Mouse (Mus musculus) lung, postnatal 0 days (tissue): Measurements from ENCODE around the gene Ibtk. TPM values are rescaled to one million over a fixed set of nuclear protein-coding genes. Genes with fewer than 3 reads are reported as not detected.

ENCODE experiments used
- ATAC-seq: fragments of 200-750 bp; cut with Nextera tagmentation; 2 replicates; pipeline ENCODE4 v1.8.0; 2017; ENCODE audit warnings: moderate library complexity
- DNase-seq: peaks from one replicate; pipeline ENCODE4 v3.0.0-alpha.2; 2016; ENCODE audit warnings: low spot score
- H3K27ac ChIP-seq: fragments of 300-500 bp; sonication (generic); 2 replicates; pipeline ENCODE4 v1.5.1; 2014; ENCODE audit warnings: antibody characterized with exemption, mild to moderate bottlenecking, low read length, mixed read lengths
- H3K27me3 ChIP-seq: fragments of 300-500 bp; sonication (generic); replicated peaks from 2 replicates; pipeline ENCODE4 v1.6.1; 2014; ENCODE audit warnings: low read length, mixed read lengths; ENCODE audit not compliant: insufficient read depth
- H3K36me3 ChIP-seq: fragments of 300-500 bp; sonication (generic); 2 replicates; pipeline ENCODE4 v1.6.1; 2014; ENCODE audit warnings: low read length, mixed read lengths; ENCODE audit not compliant: insufficient read depth
- H3K4me1 ChIP-seq: fragments of 300-500 bp; sonication (generic); 2 replicates; pipeline ENCODE4 v1.6.1; 2014; ENCODE audit warnings: antibody characterized with exemption, low read depth, low read length, mixed read lengths; ENCODE audit not compliant: insufficient read depth
- H3K4me2 ChIP-seq: fragments of 300-500 bp; sonication (generic); replicated peaks from 2 replicates; pipeline ENCODE4 v1.6.1; 2014; ENCODE audit warnings: low read depth, mild to moderate bottlenecking, low read length, moderate library complexity, mixed read lengths
- H3K4me3 ChIP-seq: fragments of 300-500 bp; sonication (generic); 2 replicates; pipeline ENCODE4 v1.5.1; 2014; ENCODE audit warnings: low read depth, low read length
- H3K9ac ChIP-seq: fragments of 300-500 bp; sonication (generic); replicated peaks from 2 replicates; pipeline ENCODE4 v1.6.1; 2014; ENCODE audit warnings: low read depth, mild to moderate bottlenecking
- H3K9me3 ChIP-seq: fragments of 300-500 bp; sonication (generic); 2 replicates; pipeline ENCODE4 v1.6.1; 2016; ENCODE audit warnings: low read length, mixed read lengths
- CTCF ChIP-seq: IDR thresholded peaks from 2 replicates; pipeline ENCODE4 v1.5.1; 2016; ENCODE audit warnings: antibody characterized with exemption, mild to moderate bottlenecking
- EP300 ChIP-seq: IDR thresholded peaks from 2 replicates; pipeline ENCODE4 v1.6.1; 2016; ENCODE audit warnings: antibody characterized with exemption, mild to moderate bottlenecking, control low read depth
- WGBS: fragments of 180-500 bp; shearing (Covaris S2); extraction: QIAGEN DNeasy Blood & Tissue Kit; methylation state at CpG from one replicate; pipeline ENCODE4 v1.1.7; 2014; 5-methylcytosine and 5-hydroxymethylcytosine counted together
- polyA plus RNA-seq: library from polyadenylated mRNA; unstranded; fragments of >200 nt; fragmentation: Nextera tagmentation; extraction: Ambion mirVana; gene quantifications from 2 replicates; pipeline ENCODE4 v1.2.1, GENCODE M21; 2015

Ibtk gene
- polyA plus RNA-seq, 1 experiment from 2014 or later = 12.0 TPM

DNA sequence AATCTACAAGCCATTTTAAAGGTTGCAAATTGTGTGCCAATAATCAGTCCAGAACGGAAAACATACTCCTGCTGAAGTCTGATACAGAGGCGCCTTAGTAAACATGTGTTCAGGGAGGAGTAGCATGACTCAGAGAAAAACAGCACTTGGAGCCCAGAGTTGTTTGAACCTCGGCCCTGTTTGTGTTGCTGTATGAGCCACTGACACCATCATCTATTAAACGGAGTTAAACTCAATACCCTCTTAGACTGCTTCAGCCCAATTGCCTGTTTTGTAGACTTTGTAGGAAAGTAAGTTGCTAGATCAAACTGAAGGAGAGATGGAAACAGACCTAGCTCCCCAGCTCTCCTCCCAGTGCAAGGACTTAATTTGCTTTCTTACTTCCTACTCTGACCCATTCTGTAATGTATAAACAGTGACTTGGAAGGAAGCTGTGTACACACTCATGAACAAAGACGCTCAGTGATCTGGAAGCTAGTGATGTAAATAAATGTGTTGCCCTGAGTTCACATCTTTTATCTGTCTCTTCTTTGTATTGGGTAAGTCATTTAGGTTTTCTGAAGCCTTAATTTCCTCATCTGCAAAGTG is 882 bp upstream of the Ibtk start:
- H3K27me3 ChIP-seq = no peaks in the 10 kb centered on the region
- H3K36me3 ChIP-seq = no peaks in the 10 kb centered on the region
- peak overlapping the region; percentile 87 for H3K4me3 ChIP-seq
- H3K4me2 ChIP-seq = peak overlapping the region; percentile 64
- no peaks in the 10 kb centered on the region for H3K9me3 ChIP-seq
- H3K27ac ChIP-seq = peak overlapping the region; percentile 98
- WGBS = 6% methylated on average over 5 of the region's 5 CpGs
- H3K9ac ChIP-seq = peak overlapping the region; percentile 83
- ATAC-seq (peak; percentile 41), DNase-seq (peak; percentile 82)
- TF ChIP-seq EP300 = peak; percentile 71
- no peak for TF ChIP-seq CTCF
- H3K4me1 ChIP-seq = no peaks in the 10 kb centered on the region

DNA sequence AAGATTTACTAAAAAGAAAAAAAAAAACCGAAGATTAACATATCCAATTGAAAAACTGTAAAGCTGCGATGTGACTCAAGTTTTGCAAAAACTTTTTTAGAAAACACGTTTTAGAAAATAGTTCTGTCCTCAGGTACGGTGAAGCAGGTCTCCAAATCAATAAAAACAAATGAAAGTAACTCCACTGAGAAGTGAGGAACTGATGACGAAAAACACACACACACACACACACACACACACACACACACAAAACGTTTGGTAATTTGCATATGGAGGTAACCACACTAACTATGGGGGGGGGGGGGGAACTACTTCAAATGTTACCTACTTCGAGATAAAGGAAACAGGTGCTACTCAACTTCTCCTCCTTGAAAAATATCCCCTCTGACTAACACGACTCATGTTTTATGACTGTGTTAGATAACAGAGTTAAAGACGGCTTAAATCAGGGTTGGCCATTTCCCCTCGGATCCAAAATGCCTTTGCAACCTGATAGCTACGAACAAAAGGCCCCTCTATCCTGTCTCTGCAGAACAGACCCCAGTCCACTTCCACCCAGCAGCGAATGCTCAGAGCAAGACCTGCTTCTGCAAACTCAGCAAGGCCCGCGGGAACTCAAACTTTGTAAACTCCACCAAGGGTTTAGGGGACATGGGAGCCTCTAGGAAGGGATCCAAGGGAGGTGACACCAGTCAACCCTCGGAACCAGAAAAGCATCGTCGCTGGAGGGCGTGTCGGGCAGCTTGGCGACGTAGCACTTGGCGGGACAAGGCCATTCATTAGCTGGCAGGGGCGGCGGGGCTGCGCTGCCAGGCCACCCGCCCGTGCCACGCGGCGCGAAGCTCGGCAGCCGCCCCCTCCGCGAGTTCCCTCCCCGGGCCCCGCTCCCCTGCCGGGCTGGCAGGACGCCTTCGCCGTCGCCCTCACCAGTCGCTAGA is 661 bp downstream of the Ibtk start:
- no peaks in the 10 kb centered on the region for H3K36me3 ChIP-seq
- H3K27me3 ChIP-seq = no peaks in the 10 kb centered on the region
- H3K4me3 ChIP-seq = peak overlapping the region; percentile 87
- TF ChIP-seq CTCF = peak; percentile 48
- TF ChIP-seq EP300 = peak; percentile 49; the same call in 1 of the 2 replicates
- peak overlapping the region; percentile 98 for H3K27ac ChIP-seq
- H3K9ac ChIP-seq = peak overlapping the region; percentile 83
- H3K4me2 ChIP-seq = peak overlapping the region; percentile 64
- DNase-seq = peak; percentile 89
- no peaks in the 10 kb centered on the region for H3K9me3 ChIP-seq
- H3K4me1 ChIP-seq = no peaks in the 10 kb centered on the region
- WGBS = 1% methylated on average over 37 of the region's 43 CpGs
- ATAC-seq = peak; percentile 80

DNA sequence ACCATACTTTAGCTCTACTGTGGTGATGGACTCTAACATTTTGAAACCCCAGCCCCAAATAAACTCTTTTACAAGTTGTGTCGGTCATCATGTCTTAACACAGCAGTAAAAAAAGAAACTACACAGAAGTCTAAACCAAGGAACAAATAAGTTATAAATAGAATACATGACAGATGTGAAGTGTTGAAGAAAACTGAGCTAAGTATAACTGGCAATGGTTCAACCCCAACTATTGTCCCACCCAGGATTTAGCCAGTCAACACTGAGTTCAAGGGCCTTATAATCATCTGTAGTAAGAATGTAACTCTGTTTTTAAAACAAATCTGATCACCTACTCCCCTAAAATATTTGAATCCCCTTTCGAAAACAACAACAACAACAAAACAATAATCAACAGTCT is 3.6 kb downstream of the Ibtk start:
- Histone ChIP-seq H3K27me3 (no peaks in the 10 kb centered on the region), H3K4me3 (no peak overlapping the region), H3K27ac (peak overlapping the region; percentile 14; the same call in 1 of the 2 replicates), H3K4me1 (no peaks in the 10 kb centered on the region), H3K9ac (no peak overlapping the region), H3K9me3 (no peaks in the 10 kb centered on the region), H3K36me3 (no peaks in the 10 kb centered on the region), H3K4me2 (no peak overlapping the region)
- ATAC-seq (no peak), DNase-seq (peak; percentile 72)
- TF ChIP-seq CTCF = no peak
- no peak for TF ChIP-seq EP300
- WGBS = 73% methylated on average over 2 of the region's 2 CpGs

DNA sequence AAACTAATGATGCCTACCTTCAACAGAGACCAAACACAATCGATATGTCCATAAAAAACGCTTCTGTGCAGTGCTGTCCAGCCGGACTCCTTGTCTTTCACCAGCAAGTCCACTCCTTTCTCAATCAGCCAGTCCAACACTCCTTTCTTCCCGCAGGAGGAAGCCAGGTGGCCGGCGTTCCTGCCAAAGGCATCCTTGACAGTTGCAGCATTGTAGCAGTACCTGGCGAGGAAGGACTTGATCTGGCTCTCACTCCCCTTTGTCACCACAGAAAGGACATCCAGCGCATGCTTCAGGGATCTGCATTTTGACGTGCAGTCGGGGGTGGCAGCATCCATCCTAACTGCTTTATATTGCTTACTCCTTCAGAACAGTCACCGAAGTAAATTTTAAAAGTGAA is 5.8 kb downstream of the Ibtk start:
- DNase-seq (no peak), ATAC-seq (no peak)
- Histone ChIP-seq H3K4me3 (no peak overlapping the region), H3K36me3 (no peaks in the 10 kb centered on the region), H3K27me3 (no peaks in the 10 kb centered on the region), H3K4me1 (no peaks in the 10 kb centered on the region), H3K9ac (no peak overlapping the region), H3K27ac (no peak overlapping the region), H3K9me3 (no peaks in the 10 kb centered on the region), H3K4me2 (no peak overlapping the region)
- TF ChIP-seq CTCF (no peak), EP300 (no peak)
- 78% methylated on average over 11 of the region's 11 CpGs for WGBS

DNA sequence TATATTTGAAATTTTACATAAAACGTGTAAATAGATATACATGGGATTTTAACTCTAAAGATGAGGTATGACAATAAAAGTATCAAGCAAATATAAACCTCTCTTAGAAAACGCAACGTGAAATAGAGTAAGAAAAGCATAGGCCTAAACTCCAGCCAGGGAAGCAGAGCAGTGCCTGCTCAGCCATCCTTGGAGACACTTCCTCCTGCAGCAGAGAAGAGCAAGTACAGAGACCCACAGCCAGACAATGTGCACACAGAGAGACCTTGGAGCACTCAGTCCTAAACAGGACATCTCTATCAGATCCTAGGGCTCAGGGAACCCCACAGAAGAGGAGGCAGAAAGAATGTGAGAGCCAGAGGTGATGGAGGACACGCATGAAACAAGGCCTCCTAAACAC is 7.0 kb downstream of the Ibtk start:
- no peaks in the 10 kb centered on the region for H3K27me3 ChIP-seq
- no peaks in the 10 kb centered on the region for H3K4me1 ChIP-seq
- TF ChIP-seq EP300 (no peak), CTCF (no peak)
- H3K9me3 ChIP-seq = no peaks in the 10 kb centered on the region
- H3K4me2 ChIP-seq = no peak overlapping the region
- no peak for ATAC-seq
- no peaks in the 10 kb centered on the region for H3K36me3 ChIP-seq
- no peak for DNase-seq
- no peak overlapping the region for H3K27ac ChIP-seq
- H3K9ac ChIP-seq = no peak overlapping the region
- no peak overlapping the region for H3K4me3 ChIP-seq
- 88% methylated on average over 4 of the region's 4 CpGs for WGBS

- H3K36me3 ChIP-seq = no peaks in the 10 kb centered on the region; the same call in 1 of the 2 replicates
Measured at GRCm38 (mm10) chr9:85739279-85739678, 9.9 kb downstream of the Ibtk start.

More at GRCm38 (mm10) chr9:85739279-85739678, 9.9 kb downstream of the Ibtk start:
- DNase-seq = no peak
- H3K27me3 ChIP-seq = no peaks in the 10 kb centered on the region
- H3K4me3 ChIP-seq = no peak overlapping the region
- TF ChIP-seq CTCF (no peak), EP300 (no peak)
- no peaks in the 10 kb centered on the region for H3K4me1 ChIP-seq
- no peaks in the 10 kb centered on the region for H3K9me3 ChIP-seq
- no peak for ATAC-seq
- H3K27ac ChIP-seq = no peak overlapping the region
- no peak overlapping the region for H3K4me2 ChIP-seq
- WGBS = 60% methylated on average over 4 of the region's 4 CpGs
- no peak overlapping the region for H3K9ac ChIP-seq
